Mouse (Mus musculus): ENCODE data around the gene Ngp. TPM values are rescaled to one million over a fixed set of nuclear protein-coding genes. Genes with fewer than 3 reads are reported as not detected.

Ngp gene
- total RNA-seq, 4 experiments from 2014 or later = 0.31 TPM; not detected in 3

GRCm38 (mm10) chr9:110433045-110433444 is 13.5 kb downstream of the Ngp start:
- DNase-seq (ENCODE audit: low spot score in 2 of 2) = no peak

- no peak for DNase-seq (ENCODE audit: low spot score in 2 of 2)
Observed at GRCm38 (mm10) chr9:110436041-110436440, 16.5 kb downstream of the Ngp start.

- no peak for DNase-seq (ENCODE audit: low spot score in 2 of 2)
Observed at GRCm38 (mm10) chr9:110440049-110440448, 20.5 kb downstream of the Ngp start.

DNA sequence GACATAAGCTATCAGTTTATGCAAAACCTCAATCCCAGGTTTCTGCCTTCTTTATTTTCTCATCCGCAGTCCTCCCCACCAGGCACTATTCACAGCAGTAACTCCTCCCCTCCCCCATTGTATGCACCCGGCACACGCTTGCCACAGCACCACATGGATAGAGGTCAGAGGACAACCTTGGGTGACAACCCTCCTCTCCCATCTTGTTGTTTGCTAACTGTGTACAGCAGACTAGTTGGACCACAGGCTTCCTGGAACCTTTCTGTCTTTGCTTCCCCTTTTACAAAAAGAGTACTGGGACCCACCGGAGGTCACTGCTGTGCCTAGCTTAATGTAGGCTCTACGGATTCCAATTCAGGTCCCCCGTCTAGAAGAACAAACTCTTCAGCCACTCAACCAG is 21.0 kb downstream of the Ngp start:
- no peak for DNase-seq (ENCODE audit: low spot score in 2 of 2)

DNA sequence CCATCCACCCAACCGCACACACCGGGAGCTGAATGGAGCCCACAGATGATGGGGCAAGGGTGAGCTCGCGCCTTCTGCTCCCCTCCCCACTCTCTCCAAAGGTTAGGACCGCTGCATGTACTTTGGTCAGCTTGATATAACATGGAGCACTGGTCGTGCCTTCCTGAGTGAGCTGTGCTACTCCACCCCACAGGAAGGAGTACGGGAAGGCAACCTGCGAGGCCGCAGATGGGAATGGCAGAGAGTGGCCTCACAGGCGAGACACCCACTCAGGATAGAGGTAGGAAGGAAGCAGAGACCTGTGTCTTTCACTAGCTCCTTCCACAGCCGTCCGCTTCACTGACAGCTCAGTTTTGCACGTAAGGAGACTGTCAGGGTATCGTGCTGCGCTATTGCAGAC is 28.8 kb downstream of the Ngp start:
- DNase-seq (ENCODE audit: low spot score in 2 of 2) = no peak

DNA sequence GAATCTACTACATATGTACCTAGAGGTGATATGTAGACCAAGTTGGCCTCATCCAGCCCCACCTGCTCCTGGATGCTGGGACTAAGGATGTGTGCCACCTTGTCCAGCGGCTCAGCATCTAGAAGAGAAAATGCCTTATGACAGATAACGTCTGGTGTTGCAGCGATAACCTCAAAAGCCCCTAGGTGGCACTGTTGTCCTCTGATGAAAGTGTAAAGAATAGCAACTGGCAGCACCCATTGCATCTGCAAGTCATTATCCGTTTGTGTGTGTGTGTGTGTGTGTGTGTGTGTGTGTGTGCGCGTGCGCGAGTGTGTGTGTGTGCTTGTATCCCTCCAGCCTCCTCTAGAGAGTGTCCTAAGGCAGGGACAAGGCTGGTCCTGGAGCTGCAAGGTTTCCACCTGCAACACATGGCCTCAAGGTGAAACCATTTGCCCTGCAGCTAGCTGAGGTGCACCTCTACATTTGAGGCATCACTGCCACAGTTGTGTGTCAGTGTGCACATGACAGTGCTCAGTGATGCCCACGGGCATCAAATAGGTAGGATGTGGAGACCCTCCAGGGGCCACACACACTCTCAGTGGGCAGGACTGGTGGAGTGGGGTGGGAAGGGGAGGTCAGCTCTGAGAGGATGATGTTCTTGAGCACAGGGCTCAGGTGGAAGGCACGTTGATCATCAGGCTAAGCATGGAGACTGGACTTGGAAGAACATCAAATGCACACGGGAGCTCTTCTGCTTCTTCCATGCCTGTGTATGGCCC is 29.5 kb downstream of the Ngp start:
- peak; percentile 74 to 80 for DNase-seq (ENCODE audit: low spot score in 2 of 2)

DNA sequence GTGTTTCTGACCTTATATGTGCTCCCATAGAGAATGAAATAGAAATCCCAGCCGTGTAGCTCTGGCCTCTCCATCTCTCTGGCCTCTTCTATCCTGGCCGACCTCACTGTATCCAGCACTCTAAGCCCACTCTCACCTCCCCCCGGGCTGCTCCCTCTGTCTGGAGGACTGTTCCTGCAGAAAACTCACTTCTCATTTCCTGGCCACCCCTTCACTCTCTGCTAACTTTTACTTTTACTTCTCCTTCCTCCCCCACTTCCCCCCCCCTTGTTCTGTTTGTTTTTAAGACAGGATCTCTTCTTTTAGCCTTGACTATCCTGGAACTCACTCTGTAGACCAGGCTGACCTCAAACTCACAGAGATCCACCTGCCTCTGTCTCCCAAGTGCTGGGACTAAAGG is 33.0 kb downstream of the Ngp start:
- no peak for DNase-seq (ENCODE audit: low spot score in 2 of 2)

- DNase-seq (ENCODE audit: low spot score in 2 of 2) = no peak
Observed at GRCm38 (mm10) chr9:110457926-110458325, 38.4 kb downstream of the Ngp start.

- DNase-seq (ENCODE audit: low spot score in 2 of 2) = no peak
Observed at GRCm38 (mm10) chr9:110459145-110459727, 39.7 kb downstream of the Ngp start.

DNA sequence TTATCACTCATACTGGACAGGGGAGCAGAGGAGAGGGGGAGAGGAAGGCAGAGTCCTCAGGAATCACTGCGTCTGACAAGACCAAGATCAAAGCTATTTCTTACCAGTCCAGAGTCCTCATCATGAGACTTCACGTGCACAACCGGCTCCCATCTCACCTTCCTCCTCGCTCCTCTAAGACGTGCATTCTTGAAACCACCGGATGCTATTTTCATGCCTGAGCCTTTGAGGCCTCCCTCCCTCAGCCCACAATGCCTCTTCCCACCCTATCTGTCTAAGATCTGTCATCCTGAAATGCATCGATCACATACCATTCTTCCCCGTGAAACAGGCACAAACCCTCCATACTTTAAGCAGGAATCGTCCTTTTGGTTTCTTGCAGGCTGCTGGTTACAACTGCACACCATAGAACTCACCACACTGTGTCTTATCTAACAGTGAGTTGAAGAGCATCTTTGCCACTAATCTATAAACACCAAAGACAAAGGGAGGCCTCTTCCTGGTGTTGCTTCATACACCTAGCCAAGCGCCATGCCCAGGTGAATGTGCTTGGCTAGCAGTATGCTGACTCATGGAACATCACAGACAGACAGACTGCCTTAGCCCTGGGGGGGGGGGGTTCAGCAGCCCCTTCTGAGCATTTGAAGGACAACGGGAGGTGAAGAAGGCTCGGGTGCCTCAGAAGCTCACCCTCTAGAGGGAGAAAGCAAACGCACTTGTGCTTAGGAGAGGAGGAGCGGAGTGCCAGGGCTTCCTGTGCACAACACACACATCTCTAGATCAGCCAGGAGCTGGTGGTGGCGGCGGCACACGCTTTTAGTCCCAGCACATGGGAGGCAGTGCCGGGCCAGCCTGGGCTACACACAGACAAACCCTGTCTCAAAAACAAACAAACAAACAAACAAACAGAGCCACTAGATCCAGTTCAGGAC is 41.6 kb downstream of the Ngp start:
- DNase-seq (ENCODE audit: low spot score in 2 of 2) = no peak

GRCm38 (mm10) chr9:110462321-110462720 is 42.8 kb downstream of the Ngp start:
- no peak for DNase-seq (ENCODE audit: low spot score in 2 of 2)

DNA sequence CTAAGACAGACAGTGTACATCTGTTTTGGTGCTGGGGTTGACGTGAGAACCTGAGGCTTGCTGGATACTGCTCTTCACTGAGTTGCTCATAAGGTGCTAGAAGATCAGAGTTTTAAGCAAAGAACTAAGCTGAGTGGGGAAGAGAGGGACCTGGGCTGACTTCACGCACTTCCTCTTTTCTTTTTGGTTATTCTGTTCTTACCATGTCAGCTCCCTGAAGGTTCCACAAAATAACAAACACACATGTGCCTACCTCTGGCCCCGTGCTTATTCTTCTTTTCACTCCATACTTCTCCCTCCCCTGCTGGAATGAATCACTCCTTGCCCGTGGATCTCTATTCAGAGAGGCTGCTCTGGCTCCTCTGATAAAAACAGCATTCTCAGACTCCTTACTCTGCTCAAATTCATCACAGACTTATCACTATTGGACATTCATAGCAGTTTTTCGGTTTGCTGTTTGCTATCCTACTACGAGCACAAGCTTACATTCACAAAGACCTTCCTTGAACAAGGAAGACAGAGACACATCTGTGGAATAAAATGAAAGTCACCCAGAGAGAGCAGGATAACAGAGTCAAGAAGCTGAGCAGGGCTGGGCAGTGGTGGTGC is 44.5 kb downstream of the Ngp start:
- DNase-seq (ENCODE audit: low spot score in 2 of 2) = no peak

GRCm38 (mm10) chr9:110465336-110465735 is 45.8 kb downstream of the Ngp start:
- DNase-seq (ENCODE audit: low spot score in 2 of 2) = no peak

GRCm38 (mm10) chr9:110466179-110466578 is 46.6 kb downstream of the Ngp start:
- DNase-seq (ENCODE audit: low spot score in 2 of 2) = no peak

Other genes with a start within 250 kb of the Ngp start
- 100 to 1,000 TPM; 256 to 334 (median 299) TPM for gene Cspg5, start 176.0 kb upstream of the Ngp start, total RNA-seq (2022)
- gene Elp6, start 114.6 kb upstream of the Ngp start, total RNA-seq (2022) = 10 to 100 TPM; 10.7 to 14.4 (median 11.0) TPM
- gene Scap, start 86.5 kb upstream of the Ngp start, total RNA-seq (2022) = 100 to 1,000 TPM in 3 of 4 experiments, 10 to 100 TPM in 1; 99.5 to 121 (median 101) TPM
- 10 to 100 TPM; 46.2 to 62.8 (median 53.4) TPM for gene Ptpn23, start 11.5 kb upstream of the Ngp start, total RNA-seq (2022)
- 10 to 100 TPM; 22.3 to 27.0 (median 25.5) TPM for gene Klhl18, start 56.9 kb downstream of the Ngp start, total RNA-seq (2022)
- 1 to 10 TPM; 3.8 to 5.6 (median 4.7) TPM for gene Kif9, start 57.2 kb downstream of the Ngp start, total RNA-seq (2022)
- gene Setd2, start 112.8 kb downstream of the Ngp start, total RNA-seq (2022) = 10 to 100 TPM; 54.9 to 70.6 (median 61.4) TPM
- gene Nradd, start 204.7 kb downstream of the Ngp start, total RNA-seq (2022) = 1 to 10 TPM; 2.0 to 4.6 (median 3.0) TPM
- gene Nbeal2, start 234.4 kb downstream of the Ngp start, total RNA-seq (2022) = 10 to 100 TPM; 15.1 to 18.5 (median 18.1) TPM
- gene Ccdc12, start 236.8 kb downstream of the Ngp start, total RNA-seq (2022) = 10 to 100 TPM; 46.4 to 61.2 (median 57.8) TPM